Mouse (Mus musculus): ENCODE results near the gene Dirc2.

The Dirc2 gene

DNA sequence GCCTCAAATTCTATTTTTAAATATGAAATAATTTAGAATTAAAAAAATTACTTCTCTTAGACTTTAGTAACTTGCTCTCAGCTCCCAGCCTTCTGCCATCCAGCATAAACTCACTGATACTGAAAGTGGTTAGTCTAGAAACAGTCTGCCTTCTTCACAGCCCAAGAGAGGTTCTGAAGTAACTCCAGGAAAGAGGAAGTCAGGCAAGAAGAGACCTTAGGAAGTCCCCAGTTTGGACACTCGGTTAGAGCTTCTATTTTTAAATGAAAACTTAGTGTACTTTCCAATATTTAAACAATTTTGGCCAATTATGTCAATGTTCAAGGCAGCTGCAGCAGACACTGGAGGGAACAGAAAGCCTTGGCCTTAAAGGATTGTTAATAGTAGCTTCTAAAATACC is 29.6 kb downstream of the Dirc2 start:
- no peak for DNase-seq (ENCODE audit: low read depth)

DNA sequence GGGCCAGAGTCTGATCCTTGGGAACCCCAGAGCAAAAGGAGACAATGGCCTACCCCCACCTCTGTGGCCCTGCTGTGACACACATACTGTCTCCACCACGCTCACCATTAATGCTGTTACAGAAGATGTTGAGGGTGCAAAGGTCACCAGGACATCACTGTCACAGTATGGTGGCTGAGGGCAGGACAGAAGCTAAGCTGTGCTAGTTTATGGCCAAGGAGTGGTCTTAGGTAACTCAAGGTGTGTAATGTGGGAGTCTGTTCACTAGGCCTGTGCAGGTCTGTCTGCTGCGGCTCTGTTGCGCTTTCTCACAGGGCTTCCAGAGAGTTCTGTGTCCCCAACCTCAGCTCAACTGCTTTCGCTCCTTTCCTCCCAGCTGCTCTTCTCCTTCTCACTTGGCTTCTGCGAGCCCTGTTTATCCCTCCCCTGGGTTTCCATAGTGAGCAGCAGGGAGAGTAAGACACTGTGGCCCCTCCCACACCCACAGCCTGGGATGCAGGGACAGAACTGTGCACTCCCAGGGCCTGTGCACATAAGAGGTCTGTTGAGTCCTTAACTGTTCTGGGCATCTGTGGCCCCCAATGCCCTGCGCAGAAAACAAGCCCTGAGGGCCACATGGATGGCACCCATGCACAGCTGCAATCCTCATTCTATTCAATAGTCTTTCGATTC is 30.9 kb downstream of the Dirc2 start:
- DNase-seq (ENCODE audit: low read depth), result no peak

DNA sequence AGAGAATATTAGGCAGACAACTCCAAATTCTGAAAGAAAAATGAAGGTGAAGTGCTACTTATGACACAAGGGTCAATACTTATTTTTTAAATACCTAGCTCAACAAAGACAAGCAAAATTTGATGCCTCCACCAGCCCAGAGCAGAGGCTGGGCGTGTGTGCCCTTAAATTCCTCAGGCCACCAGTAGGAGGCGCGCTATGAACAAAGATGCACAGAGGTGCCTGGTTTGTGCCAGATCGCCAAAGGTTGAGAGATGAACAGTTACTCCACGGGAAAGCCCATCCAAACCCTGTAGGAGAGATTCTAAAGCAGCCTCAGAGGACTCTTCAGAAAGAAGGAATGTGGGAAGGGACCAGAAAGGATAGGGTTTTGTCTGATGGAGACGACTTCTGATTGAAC is 35.1 kb downstream of the Dirc2 start:
- peak; percentile 74 for DNase-seq (ENCODE audit: low read depth)

DNA sequence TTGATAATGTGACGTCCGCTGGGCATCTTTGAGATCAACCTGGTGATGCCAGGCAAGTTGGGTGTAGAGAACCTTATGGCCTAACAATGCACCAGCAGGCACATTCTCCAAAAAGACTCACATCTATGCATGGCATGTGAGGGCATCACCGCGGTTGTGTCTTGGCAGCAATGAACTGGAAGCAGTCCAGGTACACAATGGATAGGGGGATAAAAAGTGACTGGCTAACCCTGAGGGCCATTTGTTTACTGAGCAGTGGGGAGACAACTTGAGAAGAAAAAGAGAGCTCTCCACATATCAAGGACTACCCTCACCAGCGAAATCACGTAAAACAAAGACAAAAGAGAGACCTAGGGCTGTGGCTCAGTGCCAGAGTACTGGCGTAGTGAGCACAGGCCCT is 37.1 kb downstream of the Dirc2 start:
- DNase-seq (ENCODE audit: low read depth), result no peak

DNA sequence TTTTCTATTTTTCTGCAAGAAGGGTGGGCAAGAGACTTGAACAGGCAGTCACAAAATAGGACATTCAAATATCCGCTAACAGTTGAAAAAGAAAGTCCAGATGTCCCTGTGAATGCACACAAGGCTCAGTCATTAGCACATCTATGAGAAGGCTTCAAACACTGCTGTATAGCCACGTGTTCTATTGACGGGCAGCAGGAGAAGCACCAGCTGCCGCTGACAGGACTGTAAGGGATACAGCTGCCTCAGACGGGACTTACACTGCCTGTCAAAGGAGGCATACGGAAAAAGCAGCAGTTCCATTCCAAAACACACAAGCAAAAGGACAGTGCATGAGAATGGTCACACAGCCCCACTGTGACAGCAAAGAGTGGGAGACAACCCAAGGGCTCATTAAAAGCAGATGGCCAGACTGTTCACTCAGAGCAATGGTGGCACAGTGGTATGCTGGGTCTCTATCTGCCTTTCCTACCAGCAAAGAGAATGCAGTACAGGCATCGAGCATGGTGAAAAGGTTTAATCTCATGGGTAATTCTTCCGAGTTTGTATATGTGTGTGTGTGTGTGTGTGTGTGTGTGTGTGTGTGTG is 39.9 kb downstream of the Dirc2 start:
- DNase-seq (ENCODE audit: low read depth), result no peak

DNA sequence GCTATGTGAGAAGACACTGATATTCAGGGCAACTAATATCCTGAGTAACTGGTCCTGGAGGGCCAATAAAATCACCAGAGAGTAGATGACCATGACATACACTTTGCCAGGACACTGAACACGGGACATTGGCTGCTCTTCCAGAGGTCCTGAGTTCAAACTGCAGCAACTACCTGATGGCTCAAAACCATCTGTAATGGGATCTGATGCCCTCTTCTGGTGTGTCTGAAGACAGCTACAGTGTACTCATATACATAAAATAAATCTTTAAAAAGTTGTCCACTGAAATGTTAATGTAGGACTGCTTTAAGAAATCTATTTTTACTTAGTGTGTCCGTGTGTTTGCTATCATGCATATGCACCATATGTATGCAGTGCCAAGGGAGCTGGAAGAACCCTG is 42.6 kb downstream of the Dirc2 start:
- DNase-seq (ENCODE audit: low read depth), result no peak

DNA sequence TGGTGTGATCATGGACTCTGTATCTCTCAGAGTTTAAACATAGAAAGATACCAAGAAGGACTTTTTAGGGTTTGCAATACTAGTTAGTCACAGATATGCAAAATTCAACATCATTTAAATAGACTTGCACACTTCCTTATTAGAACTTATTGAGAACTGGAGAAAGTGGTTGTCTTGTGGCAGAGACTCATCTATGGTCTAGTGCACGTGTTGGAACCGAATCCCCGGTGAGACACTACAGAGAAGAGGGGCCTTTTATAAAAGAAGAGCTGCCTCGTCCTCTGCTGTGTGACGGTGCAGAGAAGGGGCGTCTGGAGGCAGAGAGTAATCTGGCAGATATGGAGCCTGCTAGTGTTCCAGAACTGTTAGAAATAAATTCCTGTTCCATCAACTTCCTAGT is 44.6 kb downstream of the Dirc2 start:
- no peak for DNase-seq (ENCODE audit: low read depth)

DNA sequence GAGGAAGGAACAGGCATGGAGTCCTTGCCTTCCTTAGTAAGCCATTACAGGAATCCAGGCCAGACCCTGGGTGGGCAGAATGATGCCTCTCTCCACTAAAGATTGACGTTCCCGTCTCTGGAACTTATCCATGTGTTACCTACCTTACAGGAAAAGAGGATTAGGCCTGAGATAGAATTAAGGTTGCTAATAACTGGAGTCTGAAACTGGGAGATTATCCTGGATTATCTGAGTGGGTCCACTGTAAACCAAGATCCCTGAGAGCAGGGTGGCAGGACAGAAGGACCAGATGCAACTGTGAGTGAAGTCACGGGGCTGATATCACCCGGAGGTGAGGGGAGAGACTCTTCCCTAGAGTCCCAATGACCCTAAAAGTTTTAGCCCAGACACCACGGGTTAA is 51.4 kb downstream of the Dirc2 start:
- no peak for DNase-seq (ENCODE audit: low read depth)

DNA sequence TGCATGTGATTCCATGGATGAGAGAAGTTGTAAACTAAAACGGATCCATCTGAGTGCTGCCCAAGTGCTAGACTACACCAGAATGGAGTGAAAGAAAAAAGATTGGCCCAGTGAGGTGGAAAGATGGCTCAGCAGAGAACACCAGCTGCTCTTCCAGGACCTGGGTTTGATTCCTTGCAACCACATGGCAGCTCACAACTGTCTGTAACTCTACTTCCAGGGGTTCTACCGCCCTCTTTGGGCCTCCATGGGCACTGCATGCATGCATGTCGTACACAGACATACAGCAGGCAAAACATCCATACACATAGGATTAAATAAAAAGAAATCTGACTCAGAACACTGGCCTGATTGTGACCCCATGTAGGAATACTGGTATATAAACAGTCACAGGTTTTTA is 52.9 kb downstream of the Dirc2 start:
- no peak for DNase-seq (ENCODE audit: low read depth)

DNA sequence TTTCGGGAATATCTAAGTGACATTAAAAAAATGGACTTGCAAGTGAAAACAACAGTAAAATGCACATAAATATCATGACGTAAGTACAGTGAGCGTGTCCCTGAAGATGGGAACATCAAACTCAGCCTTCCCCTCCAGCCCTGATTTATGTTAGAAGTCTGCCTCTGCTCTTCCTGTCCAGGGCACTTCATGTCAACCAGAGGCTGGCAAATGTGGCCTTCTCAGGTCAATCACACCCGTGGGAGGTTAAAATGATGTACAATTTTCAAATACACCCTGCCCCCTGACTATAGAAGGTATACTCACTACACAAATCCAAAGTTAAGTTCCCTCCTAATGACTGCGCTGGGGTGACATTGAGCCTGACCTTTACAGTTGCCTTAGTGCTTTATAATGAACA is 53.4 kb downstream of the Dirc2 start:
- DNase-seq (ENCODE audit: low read depth), result no peak

DNA sequence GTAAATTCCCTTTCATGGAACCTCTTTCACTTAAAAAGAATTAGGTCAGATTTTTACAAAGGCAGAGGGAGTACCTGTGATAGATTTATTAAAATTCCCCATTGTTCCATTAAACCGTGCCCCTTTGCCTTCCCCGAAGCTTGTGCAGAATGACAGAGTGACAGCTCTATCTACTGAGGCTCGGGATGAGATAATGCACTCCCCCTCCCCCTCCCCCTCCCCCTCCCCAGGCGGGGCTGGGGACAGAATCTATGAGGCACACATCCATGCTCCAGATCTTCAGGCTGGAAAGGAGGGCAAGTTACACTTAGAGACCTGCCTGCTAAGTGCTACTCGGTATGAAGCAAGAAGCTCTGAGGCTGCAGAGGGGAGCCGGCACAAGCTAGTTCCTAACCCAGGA is 53.8 kb downstream of the Dirc2 start:
- no peak for DNase-seq (ENCODE audit: low read depth)

DNA sequence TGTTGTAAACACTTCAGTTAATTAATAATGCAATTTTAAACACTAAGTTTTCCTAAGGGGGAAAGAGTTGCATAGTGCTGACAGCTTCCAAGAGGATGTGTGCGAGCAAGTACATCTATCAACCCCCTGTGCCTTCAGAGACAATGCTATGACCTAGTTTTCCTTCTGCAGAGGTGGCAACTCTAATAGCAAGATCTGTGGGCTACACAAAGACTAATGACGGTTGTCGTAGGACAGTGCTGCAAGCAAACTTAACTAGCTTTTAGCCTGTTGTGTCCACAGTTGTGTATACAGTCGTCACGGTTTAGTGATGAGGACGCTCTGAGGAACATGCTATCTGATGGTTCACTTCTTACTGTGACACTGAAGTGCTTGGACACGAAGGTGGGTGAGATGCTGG is 54.5 kb downstream of the Dirc2 start:
- DNase-seq (ENCODE audit: low read depth), result no peak

DNA sequence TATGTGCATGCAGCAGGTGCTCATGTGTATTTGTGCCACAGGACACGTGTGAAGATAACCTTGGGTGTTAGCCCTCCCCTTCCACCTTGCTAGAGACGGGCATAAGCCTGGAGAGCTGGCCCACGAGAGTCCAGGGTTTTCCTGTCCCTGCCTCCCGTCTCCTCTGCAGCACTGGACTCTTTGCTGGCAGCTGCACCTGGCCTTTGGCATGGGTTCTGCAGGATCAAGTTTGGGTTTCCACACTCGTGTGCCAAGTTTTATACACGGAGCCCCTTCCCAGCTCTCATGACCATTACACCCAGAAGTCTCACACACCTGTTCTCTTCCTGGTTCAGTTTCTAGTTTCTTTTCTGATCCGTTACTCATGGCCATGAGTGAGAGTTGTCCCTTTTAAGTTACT is 55.5 kb downstream of the Dirc2 start:
- DNase-seq (ENCODE audit: low read depth), result no peak

DNA sequence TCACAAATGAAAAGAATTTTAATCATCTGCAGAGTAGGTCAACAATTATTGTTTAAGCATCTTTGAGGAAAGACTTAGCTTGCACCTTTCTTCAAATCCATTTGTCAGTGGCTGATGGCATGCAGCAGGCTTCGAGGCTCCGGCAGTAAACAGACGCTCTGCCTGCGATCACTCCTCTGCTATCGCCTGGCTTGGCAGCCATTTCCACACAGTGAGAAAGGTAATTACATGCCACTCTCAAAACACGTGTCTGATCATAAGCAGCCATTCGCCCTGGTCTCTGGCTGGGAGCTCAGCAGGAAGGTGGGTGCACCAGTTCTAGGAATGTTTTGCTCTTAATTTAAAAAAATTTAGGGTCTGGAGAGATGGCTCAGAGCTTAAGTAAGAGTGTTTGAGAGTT is 58.2 kb downstream of the Dirc2 start:
- no peak for DNase-seq (ENCODE audit: low read depth)

DNA sequence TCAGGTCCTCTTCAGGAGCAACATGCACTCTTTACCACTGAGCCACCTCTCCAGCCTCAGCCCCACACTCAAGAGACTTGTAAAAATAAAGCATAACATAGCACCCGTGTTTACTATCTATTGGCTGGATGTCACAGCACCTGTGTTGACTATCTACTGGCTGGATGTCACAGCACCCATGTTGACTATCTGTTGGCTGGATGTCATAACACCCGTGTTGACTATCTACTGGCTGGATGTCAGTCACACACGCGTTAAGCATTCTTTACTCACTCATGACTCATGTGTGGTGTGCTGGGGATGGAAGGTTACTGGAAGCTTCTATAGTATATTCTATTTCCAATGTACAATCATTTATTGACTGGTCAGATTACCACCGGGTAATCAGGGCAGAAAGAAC is 62.2 kb downstream of the Dirc2 start:
- no peak for DNase-seq (ENCODE audit: low read depth)

DNA sequence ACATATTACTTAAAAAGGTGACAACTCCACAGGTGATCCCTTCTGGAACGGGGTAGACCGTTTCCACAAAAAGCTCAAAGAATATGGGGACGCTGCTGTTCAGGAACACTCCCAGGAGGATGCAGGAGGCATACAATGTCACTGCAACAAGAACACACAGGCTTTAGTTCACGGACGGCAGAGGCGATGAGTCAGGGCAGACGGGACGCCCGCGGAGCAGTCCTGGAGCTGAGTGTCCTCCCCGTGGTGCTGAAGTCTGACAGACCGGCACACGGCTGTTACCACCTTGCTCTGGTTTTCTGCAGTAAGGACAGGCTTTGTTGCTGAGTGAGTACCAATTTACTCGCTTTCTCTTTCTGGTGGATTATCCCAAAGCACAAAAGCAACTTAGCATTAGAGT is 64.4 kb downstream of the Dirc2 start:
- no peak for DNase-seq (ENCODE audit: low read depth)

DNA sequence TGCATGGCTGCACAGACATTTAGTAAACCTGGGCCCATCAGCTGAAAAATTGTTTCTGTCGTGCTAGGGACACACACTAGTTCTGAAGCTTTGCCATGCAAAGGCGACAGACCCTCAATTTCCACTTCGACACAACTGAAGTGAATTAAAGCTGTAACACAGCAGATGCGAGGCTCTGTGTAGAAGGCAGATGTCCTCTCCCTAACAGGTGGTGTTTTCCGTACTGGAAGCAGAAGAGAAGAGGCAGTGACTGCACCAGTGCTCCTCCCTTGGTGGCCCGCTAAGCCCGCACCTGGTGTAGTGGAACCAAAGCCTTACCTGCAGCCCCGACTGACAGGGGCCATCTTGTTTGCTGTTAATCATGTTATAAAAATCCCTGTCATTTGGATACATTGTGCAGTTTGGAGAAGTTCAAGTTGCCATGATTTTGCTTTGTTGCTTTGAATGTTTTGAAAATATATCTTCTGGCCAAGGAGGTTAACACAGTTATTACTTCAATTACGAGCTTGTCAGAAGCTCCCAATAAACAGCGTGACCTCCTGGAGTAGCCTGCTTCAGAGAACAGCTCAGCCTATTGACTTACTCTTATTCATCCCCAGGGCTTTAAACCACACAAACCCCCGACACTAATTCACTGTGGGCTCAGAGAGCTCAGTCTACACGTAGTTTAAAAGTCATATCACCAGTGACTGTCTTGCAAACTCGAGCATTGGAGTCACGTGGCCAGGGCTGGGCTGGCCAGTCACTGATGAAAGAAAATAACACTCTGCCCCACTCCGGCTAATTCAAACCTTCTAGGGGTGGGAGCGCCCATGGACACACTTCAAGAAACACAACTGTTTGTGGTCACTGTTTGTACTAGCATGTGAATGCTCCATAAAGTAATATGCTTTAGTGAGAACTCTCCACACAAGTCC is 65.1 kb downstream of the Dirc2 start:
- DNase-seq (ENCODE audit: low read depth), result no peak

DNA sequence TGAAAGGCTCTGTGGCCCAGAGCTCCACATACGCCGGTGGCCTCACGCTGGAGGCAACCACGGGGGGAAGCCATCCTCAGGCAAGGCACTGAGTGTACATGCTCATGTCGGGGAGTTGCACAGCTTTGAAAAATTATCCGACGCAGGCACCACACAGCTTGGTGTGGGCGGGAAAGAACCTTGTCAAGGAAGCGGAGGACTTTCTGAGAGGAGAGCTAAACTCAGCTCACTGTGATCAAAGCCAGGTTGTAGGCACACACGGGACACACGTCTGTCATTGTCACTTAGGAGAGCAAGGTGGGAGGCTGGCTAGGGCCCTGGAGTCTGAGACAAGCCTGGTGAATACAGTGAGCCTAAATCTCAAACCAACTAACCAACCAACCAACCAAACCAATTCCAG is 67.3 kb downstream of the Dirc2 start:
- DNase-seq (ENCODE audit: low read depth), result no peak

DNA sequence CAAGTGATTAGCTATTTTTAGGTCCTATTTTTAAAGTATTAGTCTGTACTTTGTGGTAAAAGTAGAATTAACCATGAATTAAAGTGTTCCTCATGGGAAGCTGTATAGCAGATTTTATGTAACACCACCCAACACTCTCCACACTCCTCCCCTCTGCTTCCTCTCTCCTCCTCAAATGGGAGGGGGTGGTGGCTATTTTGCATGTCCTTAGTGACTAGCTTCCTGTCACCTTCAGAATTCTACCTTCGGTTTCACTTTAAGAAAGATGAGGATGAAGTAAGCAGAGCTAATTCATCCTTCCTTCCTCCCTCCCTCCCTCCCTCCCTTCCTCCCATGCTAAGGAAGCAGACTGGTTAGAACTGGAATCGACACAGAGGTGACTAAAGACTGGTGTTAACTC is 73.1 kb downstream of the Dirc2 start:
- DNase-seq (ENCODE audit: low read depth), result no peak

DNA sequence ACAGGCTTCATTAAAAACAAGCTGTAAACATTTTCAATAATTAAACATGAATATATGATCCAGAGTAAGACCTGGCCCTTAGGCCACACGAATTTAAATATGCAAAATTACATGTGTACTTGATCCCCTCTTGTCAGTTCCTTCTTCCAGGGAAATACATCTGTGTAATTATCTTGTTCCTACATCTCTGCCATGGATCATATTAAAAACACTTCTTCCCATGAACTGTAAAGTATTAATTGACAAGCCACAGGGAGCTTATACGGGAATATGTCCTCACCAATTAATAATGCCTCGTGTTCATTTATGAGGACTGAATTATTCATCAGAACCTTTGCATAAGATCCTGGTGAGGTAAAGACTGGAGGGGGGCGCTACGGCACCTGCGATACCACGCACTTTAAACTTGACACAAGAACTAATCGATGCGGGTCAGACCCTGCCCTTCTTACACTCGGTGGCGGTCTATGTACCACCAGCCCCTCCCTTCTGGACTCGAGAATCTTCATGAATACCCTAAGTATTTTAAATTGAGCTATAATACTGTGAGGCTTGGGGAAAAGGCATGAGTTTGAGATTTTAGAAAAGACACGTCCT is 74.8 kb downstream of the Dirc2 start:
- DNase-seq (ENCODE audit: low read depth), result no peak

DNA sequence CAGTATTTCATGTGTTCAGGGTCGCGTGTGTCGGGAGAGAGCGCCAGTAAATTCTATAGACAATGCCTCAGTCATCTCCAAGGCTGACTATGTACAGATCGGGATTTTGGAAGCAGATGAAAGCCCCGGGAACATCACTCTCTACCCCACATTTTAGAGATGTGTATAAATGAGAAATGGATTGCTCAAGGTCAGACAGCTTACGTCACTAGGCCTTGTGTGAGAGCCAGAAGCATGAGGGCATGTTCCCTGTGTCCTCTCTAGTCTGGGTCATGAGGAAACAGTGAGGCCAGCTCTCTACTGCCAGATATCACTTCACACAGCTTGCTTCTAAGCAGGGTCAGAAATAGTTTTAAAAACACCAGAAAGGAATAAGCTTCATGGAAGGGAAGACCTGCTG is 77.5 kb downstream of the Dirc2 start:
- no peak for DNase-seq (ENCODE audit: low read depth)

DNA sequence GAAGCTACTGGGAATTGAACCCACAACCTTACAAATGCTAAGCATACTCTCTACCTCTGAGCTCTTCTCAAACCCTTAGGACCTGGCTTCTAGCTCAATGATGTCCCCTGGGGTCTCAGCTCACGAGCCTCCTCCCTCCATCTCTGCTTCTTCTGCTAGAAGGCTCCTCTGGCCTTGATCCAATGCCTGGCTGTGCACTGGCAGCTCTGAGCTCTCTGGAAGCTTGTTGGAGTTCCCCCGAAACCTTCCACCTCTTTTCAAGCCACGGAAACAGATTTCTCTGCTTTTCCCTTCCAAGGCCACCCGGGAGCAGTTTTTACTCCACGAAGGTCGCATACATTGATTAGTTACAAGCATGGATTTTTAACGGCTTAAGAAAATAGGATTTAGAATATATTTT is 82.7 kb downstream of the Dirc2 start:
- DNase-seq (ENCODE audit: low read depth), result peak; percentile 47

DNA sequence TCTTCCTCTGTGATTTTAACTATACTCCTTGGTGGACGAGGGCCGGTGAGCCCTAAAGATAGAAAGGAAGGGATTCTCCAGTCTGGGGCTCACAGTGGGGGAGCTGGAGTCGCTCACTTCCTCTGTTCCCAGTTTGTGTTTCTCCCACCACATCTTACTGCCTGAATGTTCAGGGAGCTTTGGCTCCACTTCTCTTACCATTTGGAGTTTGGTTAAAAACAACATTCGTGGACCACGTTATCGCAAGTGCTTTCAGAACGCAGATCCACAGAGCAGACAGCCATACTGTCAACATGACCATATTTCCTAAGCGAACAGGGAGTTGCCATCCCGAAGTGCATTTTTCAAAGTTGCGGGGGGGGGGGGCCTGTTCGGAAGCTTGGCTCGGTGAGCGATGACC is 84.1 kb downstream of the Dirc2 start:
- no peak for DNase-seq (ENCODE audit: low read depth)
